Mouse (Mus musculus): ENCODE results near the gene Neu4. TPM values are rescaled to one million over a fixed set of nuclear protein-coding genes. Genes with fewer than 3 reads are reported as not detected.

Gene Neu4
- polyA plus RNA-seq, 1 experiment from 2014 or later, result not detected

GRCm38 (mm10) chr1:94040391-94040790, 20.1 kb downstream of the Neu4 start:
- Histone ChIP-seq H3K4me1 (ENCODE audit: control insufficient read depth, insufficient read depth, low read length) (no peaks in the 10 kb centered on the region), H3K4me2 (ENCODE audit: low read length) (no peak overlapping the region), H3K36me3 (ENCODE audit: control insufficient read depth, insufficient read depth, low read length) (no peaks in the 10 kb centered on the region), H3K9ac (ENCODE audit: low read length) (no peak overlapping the region), H3K9me3 (replicated peaks; ENCODE audit: control insufficient read depth, low read length) (no peaks in the 10 kb centered on the region), H3K4me3 (ENCODE audit: low read depth, low read length) (no peak overlapping the region), H3K27ac (ENCODE audit: low read depth, low read length) (no peak overlapping the region), H3K27me3 (replicated peaks; ENCODE audit: control insufficient read depth, insufficient read depth, low read length) (no peaks in the 10 kb centered on the region)
- no peak for DNase-seq (ENCODE audit: low spot score)
- ATAC-seq, result no peak
- WGBS, result 91% methylated on average over 2 of the region's 2 CpGs

DNA sequence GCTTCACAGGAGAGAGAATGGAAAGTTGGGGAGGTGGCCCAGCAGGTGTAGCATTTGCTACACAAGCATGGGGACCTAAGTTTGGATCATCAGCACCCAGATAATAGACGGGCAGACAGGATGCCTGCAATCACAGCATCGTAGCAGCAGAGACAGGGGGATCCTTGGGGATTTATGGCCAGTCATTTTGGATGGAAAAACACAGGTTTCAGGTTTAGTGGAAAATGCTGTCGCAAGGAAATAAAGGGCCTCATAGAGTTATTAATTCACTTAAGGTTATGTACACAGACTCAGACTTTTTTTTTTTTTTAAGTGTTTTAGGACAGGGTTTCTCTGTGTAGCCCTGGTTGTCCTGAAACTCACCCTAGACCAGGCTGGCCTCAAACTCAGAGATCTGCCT, 25.3 kb downstream of the Neu4 start:
- H3K9ac ChIP-seq (ENCODE audit: low read length), result no peak overlapping the region
- WGBS, result 81% methylated on average over 3 of the region's 3 CpGs
- H3K4me3 ChIP-seq (ENCODE audit: low read depth, low read length), result no peak overlapping the region
- H3K4me2 ChIP-seq (ENCODE audit: low read length), result no peak overlapping the region
- ATAC-seq (no peak), DNase-seq (ENCODE audit: low spot score) (no peak)
- no peak overlapping the region for H3K27ac ChIP-seq (ENCODE audit: low read depth, low read length)
- no peaks in the 10 kb centered on the region for H3K4me1 ChIP-seq (ENCODE audit: control insufficient read depth, insufficient read depth, low read length)
- H3K9me3 ChIP-seq (replicated peaks; ENCODE audit: control insufficient read depth, low read length), result no peaks in the 10 kb centered on the region
- no peaks in the 10 kb centered on the region for H3K27me3 ChIP-seq (replicated peaks; ENCODE audit: control insufficient read depth, insufficient read depth, low read length)
- H3K36me3 ChIP-seq (ENCODE audit: control insufficient read depth, insufficient read depth, low read length), result no peaks in the 10 kb centered on the region

- no peak overlapping the region for H3K4me2 ChIP-seq (ENCODE audit: low read length)
- 86% methylated on average over 4 of the region's 4 CpGs for WGBS
- no peaks in the 10 kb centered on the region for H3K4me1 ChIP-seq (ENCODE audit: control insufficient read depth, insufficient read depth, low read length)
- H3K9me3 ChIP-seq (replicated peaks; ENCODE audit: control insufficient read depth, low read length), result no peaks in the 10 kb centered on the region
- no peaks in the 10 kb centered on the region for H3K36me3 ChIP-seq (ENCODE audit: control insufficient read depth, insufficient read depth, low read length)
- no peak overlapping the region for H3K4me3 ChIP-seq (ENCODE audit: low read depth, low read length)
- H3K27ac ChIP-seq (ENCODE audit: low read depth, low read length), result no peak overlapping the region
- DNase-seq (ENCODE audit: low spot score) (no peak), ATAC-seq (no peak)
- no peak overlapping the region for H3K9ac ChIP-seq (ENCODE audit: low read length)
- no peaks in the 10 kb centered on the region for H3K27me3 ChIP-seq (replicated peaks; ENCODE audit: control insufficient read depth, insufficient read depth, low read length)
These were observed 26.3 kb downstream of the Neu4 start for GRCm38 (mm10) chr1:94046544-94046943.

DNA sequence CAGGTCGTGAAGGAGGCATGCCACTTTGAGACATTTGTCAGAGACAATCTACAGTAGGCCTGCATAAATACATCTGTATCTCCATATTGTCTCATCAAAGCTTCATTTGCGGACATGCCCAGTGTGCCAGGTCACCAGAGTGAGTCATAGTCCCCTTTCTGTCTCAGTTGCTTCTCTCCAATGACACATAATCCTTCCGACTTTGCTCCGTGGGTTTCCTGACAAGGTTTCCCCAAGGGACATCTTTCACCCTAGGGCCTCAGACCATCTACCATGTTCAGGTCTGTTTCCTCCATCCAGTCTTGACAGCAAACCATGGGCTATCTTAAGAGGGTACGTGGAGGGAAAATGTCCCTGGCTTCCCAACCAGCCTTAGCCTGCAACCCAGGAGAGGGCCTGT, 30.9 kb downstream of the Neu4 start:
- ATAC-seq (no peak), DNase-seq (ENCODE audit: low spot score) (no peak)
- no peak overlapping the region for H3K9ac ChIP-seq (ENCODE audit: low read length)
- 85% methylated on average over 5 of the region's 5 CpGs for WGBS
- no peaks in the 10 kb centered on the region for H3K27me3 ChIP-seq (replicated peaks; ENCODE audit: control insufficient read depth, insufficient read depth, low read length)
- no peaks in the 10 kb centered on the region for H3K36me3 ChIP-seq (ENCODE audit: control insufficient read depth, insufficient read depth, low read length)
- no peak overlapping the region for H3K27ac ChIP-seq (ENCODE audit: low read depth, low read length)
- H3K9me3 ChIP-seq (replicated peaks; ENCODE audit: control insufficient read depth, low read length), result no peaks in the 10 kb centered on the region
- H3K4me1 ChIP-seq (ENCODE audit: control insufficient read depth, insufficient read depth, low read length), result no peaks in the 10 kb centered on the region
- no peak overlapping the region for H3K4me3 ChIP-seq (ENCODE audit: low read depth, low read length)
- no peak overlapping the region for H3K4me2 ChIP-seq (ENCODE audit: low read length)

- Histone ChIP-seq H3K9me3 (replicated peaks; ENCODE audit: control insufficient read depth, low read length) (no peaks in the 10 kb centered on the region), H3K36me3 (ENCODE audit: control insufficient read depth, insufficient read depth, low read length) (no peaks in the 10 kb centered on the region), H3K9ac (ENCODE audit: low read length) (no peak within 1 kb of the TSS), H3K27ac (ENCODE audit: low read depth, low read length) (no peak within 1 kb of the TSS), H3K4me1 (ENCODE audit: control insufficient read depth, insufficient read depth, low read length) (no peaks in the 10 kb centered on the region), H3K4me3 (ENCODE audit: low read depth, low read length) (no peak within 1 kb of the TSS), H3K4me2 (ENCODE audit: low read length) (no peak within 1 kb of the TSS), H3K27me3 (replicated peaks; ENCODE audit: control insufficient read depth, insufficient read depth, low read length) (no peaks in the 10 kb centered on the region)
- DNase-seq (ENCODE audit: low spot score) (no peak), ATAC-seq (no peak)
- 67% methylated on average over 5 of the region's 6 CpGs for WGBS
These were observed 32.1 kb downstream of the Neu4 start, which contains the start of gene Pdcd1 for GRCm38 (mm10) chr1:94052373-94052772. TSS of gene Pdcd1 (minus strand) at chr1:94052553.

- 68% methylated on average over 7 of the region's 7 CpGs for whole genome bisulfite sequencing
- Histone ChIP-seq H3K27ac (ENCODE audit: low read depth, low read length) (no peak overlapping the region), H3K4me2 (ENCODE audit: low read length) (no peak overlapping the region), H3K4me3 (ENCODE audit: low read depth, low read length) (no peak overlapping the region), H3K4me1 (ENCODE audit: control insufficient read depth, insufficient read depth, low read length) (no peaks in the 10 kb centered on the region), H3K27me3 (replicated peaks; ENCODE audit: control insufficient read depth, insufficient read depth, low read length) (no peaks in the 10 kb centered on the region), H3K36me3 (ENCODE audit: control insufficient read depth, insufficient read depth, low read length) (no peaks in the 10 kb centered on the region), H3K9ac (ENCODE audit: low read length) (no peak overlapping the region), H3K9me3 (replicated peaks; ENCODE audit: control insufficient read depth, low read length) (no peaks in the 10 kb centered on the region)
- peak; percentile 4 for DNase-seq (ENCODE audit: low spot score)
- ATAC-seq, result no peak
These were observed 33.4 kb downstream of the Neu4 start for GRCm38 (mm10) chr1:94053530-94054216.

DNA sequence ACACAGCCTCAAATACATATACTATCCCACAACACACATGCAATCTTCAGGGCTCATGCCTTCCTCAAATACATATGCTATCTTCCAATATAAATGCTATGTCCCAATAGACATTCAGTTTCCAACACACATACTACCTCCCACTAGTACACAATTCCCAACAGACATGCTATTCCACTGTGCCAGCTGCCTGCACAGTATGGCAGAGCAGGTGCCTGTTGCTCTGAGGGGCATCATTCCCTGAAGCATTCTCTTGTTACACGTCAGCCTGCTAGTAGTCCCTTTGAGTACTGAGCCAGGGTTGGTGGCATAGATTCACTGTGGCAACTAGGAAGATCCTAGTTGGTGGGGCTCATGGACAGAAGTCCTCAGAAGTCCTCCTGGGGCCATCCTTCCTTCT, 34.2 kb downstream of the Neu4 start:
- H3K9me3 ChIP-seq (replicated peaks; ENCODE audit: control insufficient read depth, low read length), result no peaks in the 10 kb centered on the region
- no peak overlapping the region for H3K27ac ChIP-seq (ENCODE audit: low read depth, low read length)
- ATAC-seq, result no peak
- no peak overlapping the region for H3K4me3 ChIP-seq (ENCODE audit: low read depth, low read length)
- 80% methylated on average over 1 of the region's 1 CpGs for WGBS
- H3K36me3 ChIP-seq (ENCODE audit: control insufficient read depth, insufficient read depth, low read length), result no peaks in the 10 kb centered on the region
- H3K9ac ChIP-seq (ENCODE audit: low read length), result no peak overlapping the region
- no peak for DNase-seq (ENCODE audit: low spot score)
- H3K4me2 ChIP-seq (ENCODE audit: low read length), result no peak overlapping the region
- H3K4me1 ChIP-seq (ENCODE audit: control insufficient read depth, insufficient read depth, low read length), result no peaks in the 10 kb centered on the region
- H3K27me3 ChIP-seq (replicated peaks; ENCODE audit: control insufficient read depth, insufficient read depth, low read length), result no peaks in the 10 kb centered on the region

- no peaks in the 10 kb centered on the region for H3K4me1 ChIP-seq (ENCODE audit: control insufficient read depth, insufficient read depth, low read length)
- DNase-seq (ENCODE audit: low spot score), result no peak
- H3K9me3 ChIP-seq (replicated peaks; ENCODE audit: control insufficient read depth, low read length), result no peaks in the 10 kb centered on the region
- H3K27me3 ChIP-seq (replicated peaks; ENCODE audit: control insufficient read depth, insufficient read depth, low read length), result no peaks in the 10 kb centered on the region
- H3K4me2 ChIP-seq (ENCODE audit: low read length), result no peak overlapping the region
- no peaks in the 10 kb centered on the region for H3K36me3 ChIP-seq (ENCODE audit: control insufficient read depth, insufficient read depth, low read length)
- H3K27ac ChIP-seq (ENCODE audit: low read depth, low read length), result no peak overlapping the region
- H3K9ac ChIP-seq (ENCODE audit: low read length), result no peak overlapping the region
- ATAC-seq, result no peak
- H3K4me3 ChIP-seq (ENCODE audit: low read depth, low read length), result no peak overlapping the region
- 81% methylated on average over 3 of the region's 3 CpGs for WGBS
These were observed 35.7 kb downstream of the Neu4 start for GRCm38 (mm10) chr1:94055966-94056365.

- no peaks in the 10 kb centered on the region for H3K9me3 ChIP-seq (replicated peaks; ENCODE audit: control insufficient read depth, low read length)
- no peak overlapping the region for H3K27ac ChIP-seq (ENCODE audit: low read depth, low read length)
- DNase-seq (ENCODE audit: low spot score) (no peak), ATAC-seq (no peak)
- WGBS, result 92% methylated on average over 2 of the region's 2 CpGs
- no peaks in the 10 kb centered on the region for H3K27me3 ChIP-seq (replicated peaks; ENCODE audit: control insufficient read depth, insufficient read depth, low read length)
- no peak overlapping the region for H3K4me2 ChIP-seq (ENCODE audit: low read length)
- no peaks in the 10 kb centered on the region for H3K4me1 ChIP-seq (ENCODE audit: control insufficient read depth, insufficient read depth, low read length)
- no peak overlapping the region for H3K4me3 ChIP-seq (ENCODE audit: low read depth, low read length)
- H3K36me3 ChIP-seq (ENCODE audit: control insufficient read depth, insufficient read depth, low read length), result no peaks in the 10 kb centered on the region
- no peak overlapping the region for H3K9ac ChIP-seq (ENCODE audit: low read length)
These were observed 37.1 kb downstream of the Neu4 start for GRCm38 (mm10) chr1:94057401-94057800.
